Mouse (Mus musculus) neural tube, embryonic 12.5 days (tissue): ENCODE results near the gene Btaf1. TPM values are rescaled to one million over a fixed set of nuclear protein-coding genes. Genes with fewer than 3 reads are reported as not detected.

Experiments used
- ATAC-seq: fragments of 200-750 bp; cut with Nextera tagmentation; 2 replicates; pipeline ENCODE4 v1.8.0; 2017; ENCODE audit warnings: low read depth, mild to moderate bottlenecking, moderate TSS enrichment, moderate library complexity; ENCODE audit not compliant: low FRiP score
- H3K27ac ChIP-seq: fragments of 300-500 bp; sonication (generic); 2 replicates; pipeline ENCODE4 v1.5.1; 2016
- H3K27me3 ChIP-seq: fragments of 300-500 bp; sonication (generic); replicated peaks from 2 replicates; pipeline ENCODE4 v1.6.1; 2016; ENCODE audit warnings: mild to moderate bottlenecking
- H3K36me3 ChIP-seq: fragments of 300-500 bp; sonication (generic); 2 replicates; pipeline ENCODE4 v1.6.1; 2016; ENCODE audit warnings: mild to moderate bottlenecking
- H3K4me1 ChIP-seq: fragments of 300-500 bp; sonication (generic); 2 replicates; pipeline ENCODE4 v1.6.1; 2016
- H3K4me2 ChIP-seq: fragments of 300-500 bp; sonication (generic); replicated peaks from 2 replicates; pipeline ENCODE4 v1.6.1; 2016; ENCODE audit warnings: mild to moderate bottlenecking
- H3K4me3 ChIP-seq: fragments of 300-500 bp; sonication (generic); 2 replicates; pipeline ENCODE4 v1.5.1; 2016
- H3K9ac ChIP-seq: fragments of 300-500 bp; sonication (generic); 2 replicates; pipeline ENCODE4 v1.6.1; 2016; ENCODE audit warnings: mild to moderate bottlenecking
- H3K9me3 ChIP-seq: fragments of 300-500 bp; sonication (generic); 2 replicates; pipeline ENCODE4 v1.6.1; 2016; ENCODE audit warnings: mild to moderate bottlenecking
- WGBS: fragments of 180-500 bp; shearing (Covaris S2); methylation state at CpG from one replicate; pipeline ENCODE4 v1.1.7; 2016; 5-methylcytosine and 5-hydroxymethylcytosine counted together
- polyA plus RNA-seq: library from polyadenylated mRNA; unstranded; fragments of >200 nt; fragmentation: Nextera tagmentation; extraction: Ambion mirVana; gene quantifications from 2 replicates; pipeline ENCODE4 v1.2.1, GENCODE M21; 2016

Btaf1 gene
- 15.7 and 17.3 TPM in 2 replicates for polyA plus RNA-seq

- peak; percentile 97 for ATAC-seq
- H3K36me3 ChIP-seq: no peaks in the 10 kb centered on the region
- WGBS: under 1% methylated on average over 96 of the region's 98 CpGs
These were observed at the start of gene Btaf1 for GRCm38 (mm10) chr19:36925671-36926552. Btaf1 (plus strand) TSS chr19:36926079.

GRCm38 (mm10) chr19:36877329-36877728, 48.5 kb upstream of the Btaf1 start:
- ATAC-seq: no peak
- no peaks in the 10 kb centered on the region for H3K9me3 ChIP-seq
- H3K9ac ChIP-seq: no peak overlapping the region
- no peak overlapping the region for H3K4me2 ChIP-seq
- H3K27ac ChIP-seq: no peak overlapping the region
- no peaks in the 10 kb centered on the region for H3K4me1 ChIP-seq
- H3K36me3 ChIP-seq: peaks cover 81% of the 10 kb centered on the region
- H3K27me3 ChIP-seq: no peaks in the 10 kb centered on the region
- no peak overlapping the region for H3K4me3 ChIP-seq

More at GRCm38 (mm10) chr19:36925671-36926552, at the start of gene Btaf1:
- Histone ChIP-seq H3K27ac (peak within 1 kb of the TSS; percentile 80), H3K4me1 (peaks cover 9% of the 10 kb centered on the region), H3K4me3 (peak within 1 kb of the TSS; percentile 91), H3K9me3 (no peaks in the 10 kb centered on the region), H3K9ac (peak within 1 kb of the TSS; percentile 91), H3K27me3 (no peaks in the 10 kb centered on the region), H3K4me2 (peak within 1 kb of the TSS; percentile 70)

- ATAC-seq: no peak
- peaks cover 85% of the 10 kb centered on the region for H3K36me3 ChIP-seq
- WGBS: 90% methylated on average over 11 of the region's 11 CpGs
These were observed 47.0 kb upstream of the Btaf1 start for GRCm38 (mm10) chr19:36878743-36879495.

GRCm38 (mm10) chr19:36883119-36883518, 42.8 kb upstream of the Btaf1 start:
- WGBS: 82% methylated on average over 6 of the region's 6 CpGs
- ATAC-seq: no peak
- Histone ChIP-seq H3K36me3 (peaks cover 83% of the 10 kb centered on the region), H3K27ac (no peak overlapping the region), H3K4me3 (no peak overlapping the region), H3K4me2 (no peak overlapping the region), H3K4me1 (no peaks in the 10 kb centered on the region), H3K9me3 (no peaks in the 10 kb centered on the region), H3K9ac (no peak overlapping the region), H3K27me3 (no peaks in the 10 kb centered on the region)

More at GRCm38 (mm10) chr19:36878743-36879495, 47.0 kb upstream of the Btaf1 start:
- H3K4me1 ChIP-seq: no peaks in the 10 kb centered on the region
- no peak overlapping the region for H3K4me3 ChIP-seq
- no peak overlapping the region for H3K4me2 ChIP-seq
- H3K27ac ChIP-seq: no peak overlapping the region
- H3K9ac ChIP-seq: no peak overlapping the region
- H3K9me3 ChIP-seq: no peaks in the 10 kb centered on the region
- H3K27me3 ChIP-seq: no peaks in the 10 kb centered on the region

- H3K4me2 ChIP-seq: no peak overlapping the region
- H3K36me3 ChIP-seq: peaks cover 89% of the 10 kb centered on the region
- H3K9me3 ChIP-seq: no peaks in the 10 kb centered on the region
- H3K4me1 ChIP-seq: no peaks in the 10 kb centered on the region
- H3K4me3 ChIP-seq: no peak overlapping the region
- 69% methylated on average over 2 of the region's 2 CpGs for WGBS
- H3K27me3 ChIP-seq: no peaks in the 10 kb centered on the region
- no peak overlapping the region for H3K27ac ChIP-seq
- no peak overlapping the region for H3K9ac ChIP-seq
- ATAC-seq: no peak
These were observed 39.6 kb upstream of the Btaf1 start for GRCm38 (mm10) chr19:36886316-36886715.

GRCm38 (mm10) chr19:36887706-36888105, 38.2 kb upstream of the Btaf1 start:
- peaks cover 83% of the 10 kb centered on the region for H3K36me3 ChIP-seq
- H3K9me3 ChIP-seq: no peaks in the 10 kb centered on the region
- ATAC-seq: no peak
- H3K4me3 ChIP-seq: no peak overlapping the region
- no peak overlapping the region for H3K27ac ChIP-seq
- H3K27me3 ChIP-seq: no peaks in the 10 kb centered on the region
- H3K4me2 ChIP-seq: no peak overlapping the region
- no peaks in the 10 kb centered on the region for H3K4me1 ChIP-seq
- no peak overlapping the region for H3K9ac ChIP-seq
- WGBS: 48% methylated on average over 3 of the region's 3 CpGs

- Histone ChIP-seq H3K27me3 (no peaks in the 10 kb centered on the region), H3K9ac (no peak overlapping the region), H3K4me2 (no peak overlapping the region), H3K27ac (no peak overlapping the region), H3K9me3 (no peaks in the 10 kb centered on the region), H3K4me3 (no peak overlapping the region), H3K4me1 (peaks cover 11% of the 10 kb centered on the region; the same call in 1 of the 2 replicates), H3K36me3 (peaks cover 67% of the 10 kb centered on the region)
- WGBS: 95% methylated on average over 3 of the region's 3 CpGs
- no peak for ATAC-seq
These were observed 34.1 kb upstream of the Btaf1 start for GRCm38 (mm10) chr19:36891746-36892145.

- Histone ChIP-seq H3K4me3 (no peak overlapping the region), H3K36me3 (peaks cover 18% of the 10 kb centered on the region), H3K4me1 (peaks cover 16% of the 10 kb centered on the region; the same call in 1 of the 2 replicates), H3K27ac (peak overlapping the region; percentile 53), H3K27me3 (no peaks in the 10 kb centered on the region; the same call in 1 of the 2 replicates), H3K9ac (no peak overlapping the region), H3K4me2 (peak overlapping the region; percentile 31), H3K9me3 (no peaks in the 10 kb centered on the region)
- ATAC-seq: peak; percentile 95
- WGBS: 7% methylated on average over 10 of the region's 10 CpGs
These were observed 28.9 kb upstream of the Btaf1 start for GRCm38 (mm10) chr19:36896791-36897569.

- H3K9me3 ChIP-seq: no peaks in the 10 kb centered on the region
- no peak overlapping the region for H3K9ac ChIP-seq
- peaks cover 16% of the 10 kb centered on the region for H3K36me3 ChIP-seq
- no peak overlapping the region for H3K4me2 ChIP-seq
- H3K27me3 ChIP-seq: no peaks in the 10 kb centered on the region; the same call in 1 of the 2 replicates
- no peak overlapping the region for H3K4me3 ChIP-seq
- WGBS: 45% methylated on average over 9 of the region's 9 CpGs
- H3K27ac ChIP-seq: no peak overlapping the region
- ATAC-seq: no peak
- peaks cover 16% of the 10 kb centered on the region; the same call in 1 of the 2 replicates for H3K4me1 ChIP-seq
These were observed 28.1 kb upstream of the Btaf1 start for GRCm38 (mm10) chr19:36897778-36898177.

- no peaks in the 10 kb centered on the region; the same call in 1 of the 2 replicates for H3K27me3 ChIP-seq
- no peaks in the 10 kb centered on the region for H3K9me3 ChIP-seq
- H3K4me3 ChIP-seq: no peak overlapping the region
- H3K4me2 ChIP-seq: peak overlapping the region; percentile 70
- H3K9ac ChIP-seq: no peak overlapping the region
- ATAC-seq: peak; percentile 19; the same call in 1 of the 2 replicates
- H3K36me3 ChIP-seq: no peaks in the 10 kb centered on the region
- peaks cover 8% of the 10 kb centered on the region for H3K4me1 ChIP-seq
- 38% methylated on average over 7 of the region's 7 CpGs for WGBS
- H3K27ac ChIP-seq: no peak overlapping the region; the same call in 1 of the 2 replicates
These were observed 22.5 kb upstream of the Btaf1 start for GRCm38 (mm10) chr19:36903377-36903776.

GRCm38 (mm10) chr19:36904211-36905007, 21.5 kb upstream of the Btaf1 start:
- peak overlapping the region; percentile 70 for H3K4me2 ChIP-seq
- H3K4me3 ChIP-seq: peak overlapping the region; percentile 43
- H3K9ac ChIP-seq: peak overlapping the region; percentile 66
- no peaks in the 10 kb centered on the region; the same call in 1 of the 2 replicates for H3K27me3 ChIP-seq
- no peak overlapping the region for H3K27ac ChIP-seq
- no peaks in the 10 kb centered on the region for H3K9me3 ChIP-seq
- ATAC-seq: peak; percentile 92
- H3K36me3 ChIP-seq: no peaks in the 10 kb centered on the region
- peaks cover 8% of the 10 kb centered on the region for H3K4me1 ChIP-seq
- 1% methylated on average over 41 of the region's 41 CpGs for WGBS
